Mouse (Mus musculus) urinary bladder, adult 18-20 months (tissue): Measurements from ENCODE around the gene Fgfr2.

Experiments
- DNase-seq, 2 experiments: peaks; one replicate each; pipeline ENCODE4 v3.0.0; 2022; ENCODE audit warnings: low spot score in 2 of 2, mixed read lengths in 2 of 2

Fgfr2 gene

DNA sequence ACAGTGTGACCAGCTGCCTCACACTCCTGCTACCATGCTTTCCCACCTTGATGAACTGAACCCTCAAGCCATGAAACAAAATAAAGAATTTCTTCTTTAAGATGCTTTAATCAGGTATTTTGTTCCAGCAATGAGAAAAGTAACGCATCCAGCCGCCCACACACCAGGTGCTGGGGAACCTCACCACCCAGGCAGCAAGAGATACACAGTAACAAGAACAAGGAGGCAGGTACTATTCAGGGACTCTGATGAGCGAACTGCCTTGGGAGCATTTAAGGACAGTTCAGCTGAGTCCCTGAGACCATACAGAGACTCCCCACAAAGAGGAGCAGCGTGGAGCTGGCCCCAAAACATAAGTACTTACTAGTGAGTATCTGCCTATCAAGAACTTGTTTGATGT lies 1016.3 kb downstream of the Fgfr2 start:
- DNase-seq, result no peak

DNA sequence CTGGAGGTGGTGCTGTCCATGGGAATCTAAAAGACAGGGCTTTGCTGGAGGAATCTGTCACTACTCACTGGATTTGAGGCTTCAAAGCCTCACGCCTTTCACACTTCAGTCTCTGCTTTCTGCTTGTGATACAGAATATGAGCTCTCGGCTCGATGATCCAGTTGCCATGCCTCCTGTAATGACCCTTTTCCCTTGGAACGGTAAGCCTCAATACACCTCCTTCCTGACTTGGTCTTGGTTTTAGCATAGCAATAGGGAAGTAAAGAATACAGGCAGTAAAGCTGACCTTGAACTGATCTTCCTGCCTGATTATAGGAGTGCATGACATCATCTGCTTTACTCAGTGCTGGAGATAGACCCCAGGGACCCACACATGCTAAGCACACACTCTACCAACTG lies 1017.8 kb downstream of the Fgfr2 start:
- no peak for DNase-seq

- DNase-seq, result no peak
Observed at GRCm38 (mm10) chr7:132098441-132098840, 1024.7 kb downstream of the Fgfr2 start.

GRCm38 (mm10) chr7:132094666-132095065 lies 1028.5 kb downstream of the Fgfr2 start:
- DNase-seq, result no peak

DNA sequence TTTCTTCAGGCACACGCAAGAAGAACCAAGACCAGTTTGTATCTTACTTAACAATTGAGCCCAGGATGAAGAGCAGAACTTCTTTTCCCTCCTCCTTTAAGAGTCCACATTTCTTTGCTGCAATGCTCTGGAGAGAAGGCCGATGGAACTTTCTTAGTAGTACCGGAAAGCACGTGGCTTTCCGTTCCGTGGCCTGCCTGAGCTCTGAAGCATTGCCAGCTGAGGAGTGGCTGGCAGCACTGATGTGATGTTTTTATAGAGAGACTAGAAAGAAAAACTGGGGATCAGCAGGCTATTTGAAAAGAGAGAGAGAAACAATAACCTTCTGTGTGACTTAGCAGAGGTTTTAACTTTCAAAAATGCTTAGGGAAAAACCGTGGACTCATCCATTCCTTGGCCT lies 1031.6 kb downstream of the Fgfr2 start:
- no peak for DNase-seq

DNA sequence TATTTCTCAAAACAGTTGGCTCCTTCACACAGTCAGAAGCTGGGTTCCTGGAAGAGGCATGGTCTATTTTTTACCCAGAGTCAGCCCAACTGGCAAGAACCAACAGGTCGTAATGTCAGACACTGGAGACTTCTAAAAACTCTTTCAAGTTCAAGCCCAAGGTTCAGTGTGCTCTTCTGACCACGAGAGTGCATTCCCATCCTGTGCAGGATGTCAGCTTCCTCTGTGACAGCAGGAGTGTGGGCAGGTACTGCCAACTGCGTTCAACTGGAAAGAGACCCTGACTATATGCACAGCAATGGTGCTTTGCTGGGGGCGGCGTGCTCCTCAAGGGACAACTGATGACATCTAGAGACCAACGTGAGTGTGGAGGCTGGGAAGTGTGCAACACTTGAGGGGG lies 1034.5 kb downstream of the Fgfr2 start:
- DNase-seq, result no peak

DNA sequence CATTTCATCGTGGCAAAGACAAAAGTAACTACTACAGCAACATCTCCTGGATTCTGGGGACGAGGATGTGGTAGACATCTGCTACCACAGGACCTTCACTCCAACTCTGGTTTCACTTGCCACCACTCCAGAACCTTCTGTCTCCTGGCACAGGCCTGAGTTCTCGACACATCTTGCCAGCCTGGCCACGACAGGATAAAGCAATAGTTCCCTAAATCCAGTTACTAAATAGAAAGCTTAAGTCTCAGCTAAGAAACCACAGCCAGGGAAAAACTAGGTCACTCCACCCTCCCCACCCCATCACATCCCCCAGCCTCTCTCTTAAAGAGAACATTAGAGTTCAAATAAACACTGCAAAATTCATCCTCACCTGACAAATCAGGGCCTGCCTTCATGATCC lies 1035.0 kb downstream of the Fgfr2 start:
- no peak for DNase-seq

GRCm38 (mm10) chr7:132075825-132076224 lies 1047.3 kb downstream of the Fgfr2 start:
- no peak for DNase-seq

GRCm38 (mm10) chr7:132074503-132074902 lies 1048.6 kb downstream of the Fgfr2 start:
- DNase-seq, result no peak

DNA sequence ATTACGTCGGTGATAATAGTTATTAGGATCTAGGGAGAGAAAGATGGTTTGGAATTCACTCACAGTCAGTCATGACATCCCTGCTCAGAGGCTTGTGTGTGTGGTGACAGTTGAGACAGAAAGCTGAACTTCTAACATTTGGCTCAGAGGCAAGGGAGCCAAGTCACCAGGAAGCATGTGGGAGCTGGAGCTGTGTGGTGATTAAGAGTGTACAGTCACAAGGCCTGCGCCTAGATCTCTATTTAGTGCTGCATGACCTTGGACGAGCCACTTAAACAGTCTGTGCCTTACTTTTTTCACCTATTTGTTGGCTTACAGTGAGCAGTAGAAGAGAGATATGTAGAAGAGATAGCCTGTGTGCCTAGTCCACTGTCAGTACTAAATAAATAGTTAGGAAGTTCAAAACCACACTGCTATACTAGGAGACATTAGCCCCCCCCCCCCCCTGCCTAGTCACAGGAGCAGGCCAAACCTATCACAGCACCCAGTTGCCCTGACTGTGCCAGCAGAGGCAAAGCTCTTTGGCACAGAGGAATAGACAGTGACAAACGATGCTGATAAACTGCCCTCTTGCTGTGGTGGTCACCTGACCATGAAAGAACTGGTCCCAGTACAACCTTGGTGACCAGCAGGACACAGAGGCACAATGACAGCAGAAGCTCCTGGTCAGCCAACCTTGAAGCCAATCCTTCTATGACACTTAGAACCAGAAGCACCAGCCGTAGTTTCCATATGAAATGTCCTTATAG lies 1052.1 kb downstream of the Fgfr2 start:
- no peak for DNase-seq

GRCm38 (mm10) chr7:132067951-132068350 lies 1055.2 kb downstream of the Fgfr2 start:
- no peak for DNase-seq

DNA sequence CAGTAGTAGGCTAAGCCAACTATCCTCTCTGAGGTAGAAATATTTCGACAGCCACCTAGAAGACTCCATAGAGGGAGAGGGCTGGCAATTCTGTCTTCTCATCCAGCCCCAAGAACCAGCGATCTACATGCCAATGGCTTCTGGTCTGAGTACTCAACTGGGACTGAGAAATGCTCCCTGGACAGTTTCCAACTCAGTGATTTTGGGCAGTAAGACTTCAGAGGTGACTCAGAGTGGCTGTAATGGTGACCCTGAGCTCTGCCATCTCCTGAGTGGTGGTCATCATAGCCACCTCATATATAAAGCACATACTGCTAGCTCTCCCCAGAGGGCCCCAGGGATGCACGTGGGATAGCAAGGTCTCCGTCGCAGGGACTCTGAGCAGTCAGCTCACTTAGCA lies 1055.6 kb downstream of the Fgfr2 start:
- DNase-seq, result no peak

- no peak for DNase-seq
Observed at GRCm38 (mm10) chr7:132060116-132060515, 1063.0 kb downstream of the Fgfr2 start.

DNA sequence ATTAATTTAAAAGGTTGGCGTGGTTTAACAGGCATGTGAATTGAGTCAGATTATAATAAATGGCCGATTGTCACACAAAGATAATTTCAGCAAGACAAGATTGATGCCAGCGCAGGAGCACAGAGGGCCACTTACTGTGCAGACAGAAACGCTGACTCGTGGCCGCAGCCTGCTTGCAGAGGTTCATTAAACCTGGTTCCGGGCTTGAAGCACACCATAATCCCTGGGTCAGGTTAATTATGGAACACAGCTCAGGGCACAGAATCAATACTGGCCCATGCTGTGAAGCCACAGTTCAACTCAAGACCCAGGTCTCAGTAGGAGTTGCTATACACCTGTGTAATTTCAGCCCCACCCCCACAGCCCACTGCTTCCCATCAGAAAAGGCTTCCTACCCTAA lies 1066.6 kb downstream of the Fgfr2 start:
- no peak for DNase-seq

GRCm38 (mm10) chr7:132046662-132047061 lies 1076.5 kb downstream of the Fgfr2 start:
- no peak for DNase-seq

GRCm38 (mm10) chr7:132031940-132032531 lies 1091.1 kb downstream of the Fgfr2 start:
- DNase-seq, result no peak

GRCm38 (mm10) chr7:132026671-132027070 lies 1096.5 kb downstream of the Fgfr2 start:
- no peak for DNase-seq

- no peak for DNase-seq
Observed at GRCm38 (mm10) chr7:132025591-132025990, 1097.6 kb downstream of the Fgfr2 start.

GRCm38 (mm10) chr7:132015933-132016332 lies 1107.2 kb downstream of the Fgfr2 start:
- DNase-seq, result no peak

- DNase-seq, result no peak
Observed at GRCm38 (mm10) chr7:132015193-132015592, 1108.0 kb downstream of the Fgfr2 start.

GRCm38 (mm10) chr7:132013970-132014369 lies 1109.2 kb downstream of the Fgfr2 start:
- DNase-seq, result no peak

GRCm38 (mm10) chr7:132012969-132013679 lies 1110.0 kb downstream of the Fgfr2 start:
- no peak for DNase-seq

- no peak for DNase-seq
Observed at GRCm38 (mm10) chr7:132009002-132009401, 1114.1 kb downstream of the Fgfr2 start.
